Mouse (Mus musculus) olfactory bulb, adult 2 months (tissue): ENCODE results near the gene Phex.

Experiments
- CTCF ChIP-seq: fragments of 200-500 bp; IDR thresholded peaks from 2 replicates; pipeline ENCODE4 v1.5.1; 2012; ENCODE audit warnings: low read depth, mild to moderate bottlenecking, low read length, moderate library complexity; ENCODE audit not compliant: insufficient read depth
- POLR2A ChIP-seq: fragments of 200-500 bp; IDR thresholded peaks from 2 replicates; pipeline ENCODE4 v1.6.1; 2012; ENCODE audit warnings: mild to moderate bottlenecking, low read depth, low read length, moderate library complexity; ENCODE audit not compliant: insufficient read depth

DNA sequence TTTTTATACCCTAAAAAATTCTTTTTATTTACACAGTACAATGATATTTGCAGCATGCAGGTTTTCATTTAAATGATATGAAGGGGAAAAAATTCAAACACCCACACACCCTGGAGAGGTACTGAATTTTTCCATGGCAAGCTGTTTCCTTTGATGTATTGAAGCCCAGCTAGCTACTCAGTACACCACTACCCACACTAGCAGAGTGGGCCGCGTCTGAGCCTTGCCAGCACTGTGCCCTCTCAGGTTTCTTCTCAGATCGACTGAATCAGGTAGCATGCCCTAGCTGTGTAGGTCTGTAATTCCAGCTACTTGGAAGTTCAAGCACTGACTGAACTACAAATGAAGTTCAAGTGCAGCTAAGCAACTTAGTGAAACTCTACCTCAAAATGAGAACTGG is 26.7 kb downstream of the Phex start:
- TF ChIP-seq CTCF (no peak), POLR2A (no peak)
